Mouse (Mus musculus) retina, adult 2 months (tissue): ENCODE measurements around the gene Lrrc9.

Experiments
- DNase-seq: peaks from one replicate; pipeline ENCODE4 v3.0.0-alpha.2; 2012; ENCODE audit warnings: low read depth, low spot score

Lrrc9 gene

GRCm38 (mm10) chr12:72564281-72564795 lies 122.7 kb downstream of the Lrrc9 start:
- no peak for DNase-seq
